Mouse (Mus musculus): ENCODE measurements around the gene Kynu.

GRCm38 (mm10) chr2:43675277-43675676 lies 120.1 kb downstream of the Kynu start:
- no peak for TF ChIP-seq CTCF (conservative IDR thresholded peaks at IDR 0.05; ENCODE audit: insufficient read depth, insufficient read length, low read depth, low read length)
- TF ChIP-seq POLR2A (IDR thresholded peaks at IDR 0.05; ENCODE audit: low read depth, low read length): no peak

All from kidney, adult 2 months (tissue).